Mouse (Mus musculus) kidney, adult 2 months (tissue): ENCODE data around the gene Rpp38.

Experiments used
- CTCF ChIP-seq: fragments of 200-500 bp; conservative IDR thresholded peaks from 2 replicates; pipeline ENCODE4 v1.5.1; 2011; ENCODE audit warnings: low read depth, mild to moderate bottlenecking, control low read depth, low read length, moderate library complexity, mixed read lengths; ENCODE audit not compliant: insufficient read depth, insufficient read length
- POLR2A ChIP-seq: fragments of 200-500 bp; IDR thresholded peaks from one replicate; pipeline ENCODE4 v1.6.1; 2011; ENCODE audit warnings: low read depth, low read length, control low read depth

DNA sequence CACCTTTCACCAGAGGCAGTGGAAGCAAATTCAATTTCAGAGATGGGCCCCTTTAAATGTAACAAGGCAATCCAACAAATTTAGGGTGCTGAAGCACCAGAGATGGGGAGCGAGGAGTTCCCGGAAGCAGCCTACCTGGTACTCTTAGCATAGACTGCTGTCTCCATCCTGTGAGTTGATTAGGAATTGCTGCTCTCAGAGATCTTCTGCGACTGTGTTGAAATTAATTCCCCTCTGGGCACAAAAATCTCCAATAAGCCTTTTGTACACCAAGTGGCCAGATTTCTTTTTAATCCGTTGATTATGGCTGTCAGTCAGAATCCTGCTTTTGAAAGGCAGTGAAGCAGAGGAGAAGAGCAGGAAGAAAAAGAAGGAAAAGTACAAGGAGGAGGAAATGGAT lies 32.7 kb upstream of the Rpp38 start:
- TF ChIP-seq POLR2A (no peak), CTCF (no peak)
